Mouse (Mus musculus): ENCODE data around the gene Apold1. TPM values are rescaled to one million over a fixed set of nuclear protein-coding genes. Genes with fewer than 3 reads are reported as not detected.

Apold1 gene
- polyA plus RNA-seq, 1 experiment from 2014 or later: 0.83 TPM

- Histone ChIP-seq H3K27me3 (ENCODE audit: insufficient read depth, low read length) (no peaks in the 10 kb centered on the region), H3K36me3 (ENCODE audit: insufficient read depth) (no peaks in the 10 kb centered on the region), H3K4me1 (ENCODE audit: insufficient read depth) (no peaks in the 10 kb centered on the region), H3K9me3 (ENCODE audit: low read depth, low read length) (no peaks in the 10 kb centered on the region), H3K4me2 (no peak overlapping the region), H3K9ac (no peak overlapping the region), H3K27ac (ENCODE audit: low read depth) (no peak overlapping the region), H3K4me3 (ENCODE audit: low read depth, low read length) (no peak overlapping the region)
- DNase-seq: no peak
- ATAC-seq (ENCODE audit: insufficient read depth): no peak
- TF ChIP-seq CTCF (IDR thresholded peaks at IDR 0.05; ENCODE audit: low read depth): no peak
- 88% methylated on average over 2 of the region's 2 CpGs for WGBS
These were observed 12.0 kb upstream of the Apold1 start for GRCm38 (mm10) chr6:134969498-134969897.

GRCm38 (mm10) chr6:134972096-134972495, 9.4 kb upstream of the Apold1 start:
- 33% methylated on average over 4 of the region's 4 CpGs for WGBS
- H3K4me3 ChIP-seq (ENCODE audit: low read depth, low read length): no peak overlapping the region
- no peaks in the 10 kb centered on the region for H3K9me3 ChIP-seq (ENCODE audit: low read depth, low read length)
- DNase-seq: no peak
- H3K36me3 ChIP-seq (ENCODE audit: insufficient read depth): no peaks in the 10 kb centered on the region
- TF ChIP-seq CTCF (IDR thresholded peaks at IDR 0.05; ENCODE audit: low read depth): no peak
- H3K9ac ChIP-seq: no peak overlapping the region
- ATAC-seq (ENCODE audit: insufficient read depth): no peak
- no peak overlapping the region for H3K27ac ChIP-seq (ENCODE audit: low read depth)
- no peaks in the 10 kb centered on the region for H3K4me1 ChIP-seq (ENCODE audit: insufficient read depth)
- no peaks in the 10 kb centered on the region for H3K27me3 ChIP-seq (ENCODE audit: insufficient read depth, low read length)
- no peak overlapping the region for H3K4me2 ChIP-seq

GRCm38 (mm10) chr6:134976628-134977027, 4.9 kb upstream of the Apold1 start:
- 25% methylated on average over 6 of the region's 6 CpGs for WGBS
- Histone ChIP-seq H3K27me3 (ENCODE audit: insufficient read depth, low read length) (no peaks in the 10 kb centered on the region), H3K4me1 (ENCODE audit: insufficient read depth) (no peaks in the 10 kb centered on the region), H3K9ac (no peak overlapping the region), H3K4me2 (no peak overlapping the region), H3K36me3 (ENCODE audit: insufficient read depth) (no peaks in the 10 kb centered on the region), H3K9me3 (ENCODE audit: low read depth, low read length) (no peaks in the 10 kb centered on the region), H3K4me3 (ENCODE audit: low read depth, low read length) (no peak overlapping the region), H3K27ac (ENCODE audit: low read depth) (no peak overlapping the region)
- ATAC-seq (ENCODE audit: insufficient read depth): no peak
- TF ChIP-seq CTCF (IDR thresholded peaks at IDR 0.05; ENCODE audit: low read depth): no peak
- DNase-seq: peak; percentile 62

- Histone ChIP-seq H3K36me3 (ENCODE audit: insufficient read depth) (no peaks in the 10 kb centered on the region), H3K4me1 (ENCODE audit: insufficient read depth) (no peaks in the 10 kb centered on the region), H3K27ac (ENCODE audit: low read depth) (peak overlapping the region; percentile 16; the same call in 1 of the 2 replicates), H3K9me3 (ENCODE audit: low read depth, low read length) (no peaks in the 10 kb centered on the region), H3K4me2 (peak overlapping the region; percentile 84), H3K9ac (peak overlapping the region; percentile 58), H3K27me3 (ENCODE audit: insufficient read depth, low read length) (no peaks in the 10 kb centered on the region), H3K4me3 (ENCODE audit: low read depth, low read length) (peak overlapping the region; percentile 54)
- 3% methylated on average over 62 of the region's 62 CpGs for WGBS
- peak; percentile 91 for ATAC-seq (ENCODE audit: insufficient read depth)
- DNase-seq: peak; percentile 96
- peak; percentile 62 for TF ChIP-seq CTCF (IDR thresholded peaks at IDR 0.05; ENCODE audit: low read depth)
These were observed 2.2 kb downstream of the Apold1 start for GRCm38 (mm10) chr6:134983529-134984370.

- H3K4me2 ChIP-seq: peak overlapping the region; percentile 84; the same call in 1 of the 2 replicates
- H3K36me3 ChIP-seq (ENCODE audit: insufficient read depth): no peaks in the 10 kb centered on the region
- WGBS: 51% methylated on average over 3 of the region's 3 CpGs
- H3K27me3 ChIP-seq (ENCODE audit: insufficient read depth, low read length): no peaks in the 10 kb centered on the region
- peak; percentile 55 for TF ChIP-seq CTCF (IDR thresholded peaks at IDR 0.05; ENCODE audit: low read depth)
- ATAC-seq (ENCODE audit: insufficient read depth) (0 out of 2 replicates have a peak, but pooled peaks have one; percentile 13), DNase-seq (peak; percentile 68)
- H3K9me3 ChIP-seq (ENCODE audit: low read depth, low read length): no peaks in the 10 kb centered on the region
- H3K4me3 ChIP-seq (ENCODE audit: low read depth, low read length): no peak overlapping the region
- no peaks in the 10 kb centered on the region for H3K4me1 ChIP-seq (ENCODE audit: insufficient read depth)
- H3K27ac ChIP-seq (ENCODE audit: low read depth): no peak overlapping the region
- H3K9ac ChIP-seq: no peak overlapping the region
These were observed 3.2 kb downstream of the Apold1 start for GRCm38 (mm10) chr6:134984748-134985147.

- WGBS: 59% methylated on average over 9 of the region's 9 CpGs
- Histone ChIP-seq H3K9ac (no peak overlapping the region), H3K4me3 (ENCODE audit: low read depth, low read length) (no peak overlapping the region), H3K9me3 (ENCODE audit: low read depth, low read length) (no peaks in the 10 kb centered on the region), H3K36me3 (ENCODE audit: insufficient read depth) (no peaks in the 10 kb centered on the region), H3K27me3 (ENCODE audit: insufficient read depth, low read length) (no peaks in the 10 kb centered on the region), H3K4me1 (ENCODE audit: insufficient read depth) (no peaks in the 10 kb centered on the region), H3K4me2 (no peak overlapping the region), H3K27ac (ENCODE audit: low read depth) (no peak overlapping the region)
- ATAC-seq (ENCODE audit: insufficient read depth) (no peak), DNase-seq (no peak)
- no peak for TF ChIP-seq CTCF (IDR thresholded peaks at IDR 0.05; ENCODE audit: low read depth)
These were observed 6.9 kb downstream of the Apold1 start for GRCm38 (mm10) chr6:134988377-134988776.

- H3K4me1 ChIP-seq (ENCODE audit: insufficient read depth): no peaks in the 10 kb centered on the region
- TF ChIP-seq CTCF (IDR thresholded peaks at IDR 0.05; ENCODE audit: low read depth): no peak
- no peak overlapping the region for H3K27ac ChIP-seq (ENCODE audit: low read depth)
- H3K4me3 ChIP-seq (ENCODE audit: low read depth, low read length): no peak overlapping the region
- no peaks in the 10 kb centered on the region for H3K36me3 ChIP-seq (ENCODE audit: insufficient read depth)
- H3K4me2 ChIP-seq: no peak overlapping the region
- ATAC-seq (ENCODE audit: insufficient read depth) (no peak), DNase-seq (no peak)
- no peak overlapping the region for H3K9ac ChIP-seq
- no peaks in the 10 kb centered on the region for H3K9me3 ChIP-seq (ENCODE audit: low read depth, low read length)
- WGBS: 53% methylated on average over 6 of the region's 6 CpGs
- no peaks in the 10 kb centered on the region for H3K27me3 ChIP-seq (ENCODE audit: insufficient read depth, low read length)
These were observed 9.2 kb downstream of the Apold1 start for GRCm38 (mm10) chr6:134990674-134991073.
